Mouse (Mus musculus) G1E (cell line): ENCODE measurements around the gene C87436.

Experiments used
- CTCF ChIP-seq: IDR thresholded peaks from 2 replicates; pipeline ENCODE4 v1.5.1; 2012; ENCODE audit warnings: low read depth, low read length, inconsistent platforms, mixed read lengths
- GATA1 ChIP-seq: IDR thresholded peaks from 2 replicates; pipeline ENCODE4 v1.6.1; 2012; ENCODE audit warnings: borderline replicate concordance, low read length, inconsistent platforms, mixed read lengths
- GATA2 ChIP-seq: IDR thresholded peaks from 2 replicates; pipeline ENCODE4 v1.6.1; 2012; ENCODE audit warnings: low read depth, low read length, inconsistent platforms, borderline replicate concordance
- POLR2AphosphoS5 ChIP-seq: IDR thresholded peaks from 2 replicates; pipeline ENCODE4 v1.6.1; 2012; ENCODE audit warnings: low read depth, low read length, inconsistent platforms; ENCODE audit not compliant: insufficient replicate concordance
- TAL1 ChIP-seq: conservative IDR thresholded peaks from 2 replicates; pipeline ENCODE4 v1.6.1; 2012; ENCODE audit warnings: low read depth, low read length, inconsistent platforms, mixed read lengths

GRCm38 (mm10) chr6:86394078-86394720, 44.0 kb upstream of the C87436 start:
- TF ChIP-seq CTCF (no peak), TAL1 (no peak), POLR2AphosphoS5 (no peak), GATA1 (no peak), GATA2 (no peak)
